Mouse (Mus musculus) embryo, embryonic 10 days (tissue): ENCODE measurements around the gene Spi1.
A peak's percentile ranks its signal among the peaks of the same experiment; 100 is the strongest.
"Not testable (repeated sequence)": the region's sequence is repeated elsewhere in the genome, so short reads cannot be mapped to it uniquely, and the experiment has no call there.

Experiments used
- DNase-seq: peaks from one replicate; pipeline ENCODE4 v3.0.0-alpha.2; 2015; ENCODE audit warnings: low spot score

Gene Spi1

DNA sequence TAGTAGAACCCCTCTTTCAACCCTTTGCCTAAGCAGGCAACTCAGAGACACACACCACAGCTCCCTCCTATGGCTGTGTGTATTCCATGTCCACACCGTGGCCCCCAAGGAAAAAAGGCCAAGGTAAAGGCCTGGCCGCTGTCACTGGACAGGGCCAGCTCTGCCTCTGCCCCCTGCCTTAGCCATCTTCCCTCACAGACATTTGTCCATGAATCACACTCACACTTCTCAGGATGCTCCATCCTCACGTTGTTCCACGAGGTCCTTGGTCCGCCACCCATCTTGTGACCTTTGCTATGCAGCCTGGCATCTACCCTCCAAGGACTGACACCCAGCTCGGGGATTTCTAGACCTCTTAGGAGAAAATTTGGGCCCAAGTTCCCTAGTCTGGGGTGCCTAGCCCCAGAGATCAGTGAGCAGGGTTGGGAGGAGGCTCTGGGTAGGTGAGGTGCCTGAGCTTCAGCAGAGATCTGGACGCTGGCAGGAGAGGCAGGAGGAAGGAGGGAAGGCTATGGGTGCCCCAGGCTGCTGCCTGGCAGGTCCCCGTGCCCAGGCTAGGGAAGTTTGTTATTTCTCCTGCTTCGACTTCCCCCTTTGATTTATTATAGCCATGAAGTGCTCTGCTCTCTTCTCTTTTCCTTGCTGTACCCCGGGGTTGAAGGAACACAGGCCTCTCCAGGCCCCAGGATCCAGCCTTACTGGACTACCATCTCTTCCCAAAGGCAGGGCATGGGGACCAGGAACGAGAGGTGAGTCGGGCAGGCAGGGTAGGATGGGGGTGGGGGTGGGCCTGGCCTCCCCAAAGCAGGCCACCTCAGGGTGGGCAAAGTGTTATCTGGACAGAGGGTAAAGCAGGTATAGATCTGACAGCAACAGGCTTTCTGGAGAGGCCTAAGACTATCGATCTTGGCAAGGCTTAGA is at the start of gene Spi1:
Gene Spi1, plus strand, starts transcription at position 616 of the 921 bp plus-strand sequence.
- no peak for DNase-seq

DNA sequence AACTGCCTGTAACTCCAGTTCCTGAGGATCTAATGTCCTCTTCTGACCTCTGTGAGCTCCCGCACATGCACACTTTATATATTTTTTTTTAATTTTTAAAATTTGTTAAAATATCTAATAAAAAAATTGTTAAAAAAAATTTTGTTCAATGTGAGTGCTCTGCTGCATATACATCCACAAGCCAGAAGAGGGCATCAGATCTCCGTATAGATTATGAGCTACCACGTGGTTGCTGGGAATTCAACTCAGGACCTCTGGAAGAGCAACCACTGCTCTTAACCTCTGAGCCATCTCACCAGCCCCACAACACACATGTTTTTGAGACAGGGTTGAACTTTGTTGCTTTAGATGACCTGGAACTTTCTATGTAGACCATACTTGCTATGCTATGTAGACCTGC is 49.2 kb upstream of the Spi1 start:
- DNase-seq, result peak; percentile 42

DNA sequence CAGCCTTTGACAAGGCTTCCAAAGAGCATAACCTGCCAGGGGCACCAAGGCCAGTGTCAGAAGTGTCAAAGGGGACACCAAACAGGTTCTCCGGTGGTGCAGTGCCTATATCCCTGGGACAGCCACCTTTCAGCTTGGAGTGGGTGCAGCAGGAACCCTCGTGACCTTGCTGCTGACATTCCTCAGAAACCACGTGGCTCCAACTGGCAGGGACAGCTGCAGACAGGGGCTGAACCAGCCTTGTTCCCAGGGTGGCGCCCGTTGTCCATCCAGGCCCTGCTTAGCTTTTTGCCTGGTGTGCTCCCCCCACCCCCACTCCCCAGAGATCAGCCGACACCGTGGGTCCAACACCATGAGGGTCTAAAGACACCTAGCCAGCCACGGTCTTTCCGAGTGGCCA is 46.8 kb upstream of the Spi1 start, which contains the start of gene Rapsn:
Gene Rapsn, plus strand, starts transcription at position 236 of the 400 bp plus-strand sequence.
- DNase-seq, result no peak

DNA sequence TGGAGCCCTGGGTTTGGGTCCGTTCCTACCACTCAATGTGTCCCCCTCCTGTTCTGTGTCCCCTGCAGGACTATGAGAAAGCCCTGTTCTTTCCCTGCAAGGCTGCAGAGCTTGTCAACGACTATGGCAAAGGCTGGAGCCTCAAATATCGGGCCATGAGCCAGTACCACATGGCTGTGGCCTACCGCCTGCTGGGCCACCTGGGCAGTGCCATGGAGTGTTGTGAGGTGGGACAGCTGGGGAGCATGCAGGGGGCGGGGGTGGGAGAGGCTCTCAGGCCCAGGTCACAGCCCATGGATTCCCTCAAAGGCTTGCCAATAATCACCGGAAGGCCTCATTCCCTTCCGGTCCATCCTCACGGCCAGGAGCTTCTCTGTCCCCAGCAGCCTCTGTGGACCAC is 40.4 kb upstream of the Spi1 start:
- no peak for DNase-seq

DNA sequence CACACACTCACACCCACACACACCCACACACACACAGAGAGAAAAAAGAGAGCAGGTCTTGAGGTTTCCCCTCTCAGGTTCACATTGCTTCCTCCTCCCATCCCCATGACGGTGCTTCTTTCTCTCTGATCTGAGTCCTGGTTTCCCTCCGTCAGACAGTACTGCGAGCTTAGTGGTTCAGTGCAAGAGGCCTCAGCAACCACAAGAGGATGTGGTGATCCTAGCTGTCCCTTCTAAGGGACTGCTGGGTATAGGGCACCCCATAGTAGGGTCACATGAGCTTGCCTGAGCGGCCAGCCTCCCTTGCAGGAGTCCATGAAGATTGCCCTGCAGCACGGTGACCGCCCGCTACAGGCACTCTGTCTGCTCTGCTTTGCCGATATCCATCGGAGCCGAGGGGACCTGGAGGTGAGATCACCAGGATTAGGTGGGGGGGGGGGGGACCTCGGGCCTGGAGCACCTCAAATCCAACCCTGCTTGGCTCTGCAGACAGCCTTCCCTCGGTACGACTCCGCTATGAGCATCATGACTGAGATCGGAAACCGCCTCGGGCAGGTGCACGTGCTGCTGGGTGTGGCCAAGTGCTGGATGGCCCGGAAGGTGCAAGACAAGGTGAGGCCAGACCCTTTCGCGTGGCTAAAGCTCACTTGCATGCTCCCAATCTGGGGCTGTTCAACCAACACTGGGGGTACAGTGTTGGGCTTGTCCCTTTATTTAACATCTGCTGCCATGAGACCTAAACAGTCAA is 39.4 kb upstream of the Spi1 start:
- DNase-seq, result no peak

DNA sequence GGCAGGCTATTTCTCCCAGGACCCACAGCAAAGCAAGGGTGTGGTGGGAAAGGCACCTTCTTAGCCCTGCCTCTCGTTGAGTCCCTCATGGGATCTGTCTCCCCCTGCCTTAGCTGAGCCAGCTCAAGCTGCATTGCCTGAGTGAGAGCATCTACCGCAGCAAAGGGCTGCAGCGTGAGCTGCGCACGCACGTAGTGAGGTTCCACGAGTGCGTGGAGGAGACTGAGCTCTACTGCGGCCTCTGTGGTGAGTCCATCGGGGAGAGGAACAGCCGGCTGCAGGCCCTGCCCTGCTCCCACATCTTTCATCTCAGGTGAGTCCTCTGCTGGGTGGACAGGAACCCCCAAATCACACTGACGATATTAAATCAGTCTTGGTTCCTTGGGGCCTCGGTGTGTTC is 37.5 kb upstream of the Spi1 start:
- no peak for DNase-seq

DNA sequence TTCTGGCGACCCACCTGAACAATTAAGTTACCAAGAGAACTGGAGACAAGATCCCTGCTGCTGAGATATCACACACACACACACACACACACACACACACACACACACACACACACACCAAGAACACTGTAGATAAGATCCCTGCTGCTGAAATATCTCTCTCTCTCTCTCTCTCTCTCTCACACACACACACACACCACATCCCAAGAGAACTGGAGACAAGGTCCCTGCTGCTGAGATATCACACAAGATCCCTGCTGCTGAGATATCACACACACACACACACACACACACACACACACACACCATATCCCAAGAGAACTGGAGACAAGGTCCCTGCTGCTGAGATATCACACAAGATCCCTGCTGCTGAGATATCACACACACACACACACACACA is 36.4 kb upstream of the Spi1 start:
- DNase-seq, result not testable (repeated sequence)

DNA sequence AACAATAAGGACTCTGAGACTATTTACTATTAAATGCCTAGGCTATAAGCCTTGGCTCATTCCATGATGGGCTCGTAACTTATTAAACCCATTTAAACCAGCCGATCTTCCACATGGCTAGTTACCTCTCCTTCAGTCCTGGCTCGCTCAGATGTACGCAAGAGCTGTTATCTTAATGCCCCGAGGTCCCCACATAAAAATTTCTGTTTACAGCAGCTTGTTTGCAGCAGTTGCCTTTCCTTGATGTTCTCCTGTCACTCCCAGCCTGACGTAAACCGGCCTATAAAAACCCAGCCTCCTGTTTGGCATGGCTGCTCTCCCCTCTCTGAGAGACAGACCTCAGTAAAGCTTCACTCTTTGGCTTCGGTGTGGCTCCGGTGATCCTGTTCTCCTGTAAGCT is 34.8 kb upstream of the Spi1 start:
- no peak for DNase-seq

DNA sequence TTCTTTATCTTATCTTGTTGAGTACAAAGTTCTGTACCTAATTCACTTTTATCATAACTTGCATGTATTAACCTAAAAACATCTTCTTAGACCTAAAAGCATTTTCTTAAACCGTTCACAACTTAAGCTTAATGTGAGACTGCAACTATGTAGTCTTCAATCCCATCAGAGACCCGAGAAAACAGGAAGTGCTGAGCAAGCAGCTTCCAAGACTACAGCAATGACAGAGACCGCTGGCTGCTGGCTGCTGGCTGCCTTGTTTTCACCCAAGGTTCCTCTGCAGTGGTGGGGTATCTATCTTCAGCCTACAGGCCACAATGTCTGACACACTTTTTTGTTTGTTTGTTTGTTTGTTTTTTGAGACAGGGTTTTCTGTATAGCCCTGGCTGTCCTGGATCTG is 30.3 kb upstream of the Spi1 start:
- DNase-seq, result no peak

DNA sequence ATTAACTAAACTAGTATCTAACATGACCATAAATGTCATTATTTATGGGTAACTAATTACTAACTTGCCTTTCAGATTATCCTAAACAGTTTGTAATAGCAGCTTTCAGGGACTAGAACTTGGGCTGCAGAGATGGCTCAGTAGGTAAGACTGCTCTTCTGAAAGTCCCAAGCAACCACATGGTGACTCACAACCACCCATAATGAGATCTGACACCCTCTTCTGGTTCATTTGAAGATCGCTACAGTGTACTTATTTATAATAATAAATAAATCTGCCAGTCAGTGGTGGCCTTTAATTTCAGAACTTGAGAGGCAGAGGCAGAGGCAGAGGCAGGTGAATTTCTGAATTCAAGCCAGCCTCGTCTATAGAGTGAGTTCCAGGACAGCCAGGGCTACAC is 29.4 kb upstream of the Spi1 start:
- no peak for DNase-seq

DNA sequence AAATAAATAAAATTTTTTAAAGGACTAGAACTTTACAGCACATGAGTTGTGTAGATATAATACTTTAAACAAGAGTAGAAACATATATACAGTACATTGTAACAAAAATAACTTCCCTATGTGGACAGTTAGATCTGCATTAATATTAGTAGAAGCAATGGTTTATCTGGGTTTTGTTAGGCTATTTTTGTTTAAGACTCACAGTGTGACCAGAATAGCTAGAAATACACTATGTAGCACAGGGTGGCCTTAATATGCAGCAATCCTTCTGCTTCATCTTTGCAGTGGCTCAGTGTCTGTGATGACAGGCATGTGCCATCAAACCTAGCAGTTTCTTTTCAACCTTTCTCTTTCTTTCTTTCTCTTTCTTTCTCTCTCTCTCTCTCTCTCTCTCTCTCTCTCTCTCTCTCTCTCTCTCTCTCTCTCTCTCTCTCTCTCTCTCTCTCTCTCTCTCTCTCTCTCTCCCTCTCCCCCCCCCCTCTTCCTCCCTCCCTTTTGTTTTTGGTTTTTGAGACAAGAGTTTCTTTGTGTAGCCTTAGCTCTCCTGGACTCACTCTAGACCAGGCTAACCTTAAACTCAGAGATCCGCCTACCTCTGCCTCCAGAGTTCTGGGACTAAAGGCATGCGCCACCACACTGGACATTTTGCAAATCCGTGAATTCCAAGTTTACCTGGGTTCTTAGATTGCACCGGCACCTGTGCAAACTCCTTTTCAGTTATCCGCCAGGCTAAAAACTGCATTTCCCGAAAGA is 28.8 kb upstream of the Spi1 start:
- no peak for DNase-seq

DNA sequence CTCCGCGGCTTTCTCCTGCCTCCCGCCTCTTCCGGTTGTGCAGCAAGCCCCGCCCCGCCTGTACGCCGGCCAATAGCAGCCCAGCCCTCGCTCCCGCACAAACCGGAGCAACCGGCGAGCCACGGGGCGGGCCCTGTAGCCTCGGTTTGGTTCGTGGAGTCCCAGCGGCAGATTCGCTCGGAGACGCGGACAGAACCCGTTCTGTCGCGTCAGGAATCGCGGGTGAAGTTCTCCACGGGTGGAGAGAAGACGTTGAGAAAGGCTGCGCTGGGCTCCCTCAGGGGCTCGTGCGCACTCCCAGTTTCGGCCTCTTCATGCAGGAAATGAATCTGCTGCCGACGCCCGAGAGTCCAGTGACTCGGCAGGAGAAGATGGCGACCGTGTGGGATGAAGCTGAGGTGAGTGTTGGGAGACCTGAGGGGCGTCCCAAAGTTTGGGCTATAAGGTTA is 28.2 kb upstream of the Spi1 start, which contains the start of gene Psmc3:
Gene Psmc3, plus strand, starts transcription at position 76 of the 449 bp plus-strand sequence.
- DNase-seq, result peak; percentile 96

DNA sequence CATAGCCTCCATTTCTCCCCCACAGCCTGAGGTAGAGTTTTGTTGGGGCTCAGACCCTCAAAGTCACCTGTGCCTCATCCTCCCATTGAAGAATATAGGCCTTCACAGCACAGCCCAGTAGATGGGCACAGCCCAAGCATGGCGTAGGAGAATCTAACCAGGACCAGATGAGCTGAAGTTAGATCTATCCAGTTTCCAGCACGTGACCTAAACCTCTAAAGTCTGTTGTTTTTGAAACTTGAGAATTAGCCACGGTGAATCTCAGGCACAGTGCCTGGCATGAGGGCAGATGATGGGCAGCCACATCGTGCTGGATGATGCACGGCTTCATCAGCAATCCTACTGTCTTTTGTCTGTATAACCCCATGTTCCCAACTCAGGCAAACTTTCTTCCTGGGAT is 23.8 kb upstream of the Spi1 start:
- no peak for DNase-seq

DNA sequence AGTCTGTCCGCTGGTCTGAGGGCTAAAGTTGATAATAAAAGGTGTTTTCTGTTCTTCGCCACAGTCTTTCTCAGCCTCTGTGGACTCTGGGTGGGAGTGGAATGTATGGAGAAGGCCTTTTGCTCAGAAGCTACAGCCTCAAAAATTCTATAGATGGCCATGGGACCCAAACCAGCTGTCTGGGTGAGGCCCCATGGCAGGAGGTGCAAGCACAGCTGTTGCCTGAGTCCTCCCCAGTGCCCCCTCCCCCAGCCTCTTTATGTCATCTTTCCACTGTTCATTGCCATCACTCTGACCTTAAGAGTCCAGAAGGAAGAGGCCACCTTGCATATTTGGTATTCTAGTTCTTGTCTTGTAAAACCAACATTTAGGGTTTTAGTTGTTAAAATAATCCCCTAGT is 22.8 kb upstream of the Spi1 start:
- no peak for DNase-seq

DNA sequence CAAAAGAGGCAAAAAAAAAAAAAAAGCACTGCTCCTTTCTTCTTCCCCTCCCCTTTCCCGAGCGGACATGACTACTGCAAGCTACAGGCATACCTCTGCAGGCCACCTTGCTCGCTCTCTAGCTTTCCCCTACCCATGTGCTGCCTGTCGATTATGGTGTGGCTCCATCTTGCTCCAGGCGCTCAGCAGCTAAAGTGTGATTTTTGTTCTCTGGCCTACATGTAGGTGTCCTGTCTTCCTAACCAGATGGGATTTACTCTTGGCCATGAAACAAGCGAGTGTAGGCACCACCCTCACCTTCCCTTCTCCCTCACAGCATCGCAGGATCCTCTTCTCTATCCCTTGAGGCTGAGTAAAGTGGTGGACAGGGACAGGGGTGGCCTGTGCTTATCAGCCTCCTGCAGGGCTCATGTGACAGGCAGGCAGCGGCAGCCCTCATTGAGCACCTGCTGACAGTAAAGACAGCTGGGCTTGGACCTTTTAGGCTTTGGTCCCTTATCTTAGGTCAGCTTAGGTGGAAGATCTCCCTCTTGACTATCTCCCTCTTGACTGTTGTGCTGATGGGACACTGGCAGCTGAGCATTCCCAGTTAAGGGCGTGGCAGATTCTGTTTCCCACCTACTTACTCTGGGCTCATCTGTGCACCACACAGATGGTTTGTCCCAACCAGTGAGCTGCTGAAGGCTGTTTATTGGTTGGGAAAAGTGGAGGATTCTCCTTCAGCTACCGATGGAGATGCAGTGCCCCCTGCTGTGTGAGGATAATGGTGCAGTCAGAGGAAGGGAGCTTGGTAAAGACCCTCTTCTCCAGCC is 21.4 kb upstream of the Spi1 start:
- DNase-seq, result peak; percentile 75

DNA sequence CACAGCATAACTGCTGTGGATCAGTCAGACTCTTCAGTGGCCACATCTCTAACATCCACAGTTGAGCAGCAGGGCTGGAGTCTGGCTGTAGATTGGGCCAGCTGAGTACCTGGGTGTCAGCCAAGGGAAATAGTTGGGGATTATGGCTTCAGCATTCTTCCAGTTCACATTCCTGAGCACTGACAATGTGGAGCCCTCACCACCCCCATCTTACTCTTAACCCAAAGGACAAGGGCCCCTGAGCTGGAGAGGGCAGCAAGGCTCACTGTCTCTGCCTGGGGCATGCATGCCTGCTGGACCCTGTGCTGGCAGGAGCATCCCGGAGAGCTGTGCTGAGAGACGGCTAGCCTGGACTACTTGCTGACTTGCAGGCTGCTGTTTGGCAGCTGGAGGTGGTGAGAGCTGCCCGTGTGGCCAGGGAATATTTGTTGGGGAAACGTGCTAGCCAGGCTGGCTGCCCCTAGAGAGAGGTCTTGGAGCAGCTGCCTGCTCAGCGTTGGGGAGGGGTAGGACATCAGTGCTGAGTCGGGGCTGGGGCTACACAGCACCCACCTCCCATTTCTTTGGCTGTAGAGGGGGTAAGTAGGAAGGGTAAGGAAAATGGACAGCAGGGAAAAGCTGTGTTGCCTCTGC is 20.2 kb upstream of the Spi1 start:
- DNase-seq, result no peak

DNA sequence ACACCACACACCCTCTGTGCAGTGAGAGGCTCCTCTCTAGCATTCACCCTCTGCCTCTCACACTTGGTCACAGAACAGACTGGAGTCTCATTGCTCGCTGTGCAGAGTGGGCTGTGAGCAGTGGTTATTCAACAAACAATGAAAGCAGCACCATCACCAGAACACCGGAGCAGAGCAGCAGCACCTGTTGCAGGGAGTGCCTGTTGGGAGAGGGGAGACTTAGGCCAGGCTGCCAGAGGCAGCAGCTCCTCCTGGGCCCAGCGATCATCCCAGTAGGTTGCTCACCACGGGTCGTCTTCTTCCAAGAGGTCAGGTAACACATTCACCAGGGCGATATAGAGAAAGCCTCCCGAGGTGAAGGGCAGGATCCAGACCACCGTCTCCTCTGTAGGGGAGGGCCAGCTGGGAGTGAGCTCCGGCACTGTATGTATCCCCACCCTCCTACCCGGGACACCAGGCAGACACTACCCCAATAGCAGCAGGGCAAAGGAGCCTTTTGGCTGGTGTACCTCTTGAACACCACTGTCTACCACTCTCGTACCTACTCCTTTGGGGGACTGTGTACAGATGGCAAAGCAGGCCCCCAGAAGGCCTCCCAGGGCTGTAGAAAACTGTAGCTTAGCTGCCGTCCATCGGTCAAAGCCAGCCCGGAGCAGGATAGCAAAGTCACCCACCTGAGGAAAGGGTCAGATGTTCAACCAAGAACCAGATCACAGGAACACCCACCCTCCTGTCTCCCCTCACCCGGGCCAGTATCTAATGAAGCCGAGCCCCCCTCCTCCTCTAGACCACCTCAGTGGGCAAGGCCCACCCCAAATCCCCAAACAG is 19.2 kb upstream of the Spi1 start:
- no peak for DNase-seq

DNA sequence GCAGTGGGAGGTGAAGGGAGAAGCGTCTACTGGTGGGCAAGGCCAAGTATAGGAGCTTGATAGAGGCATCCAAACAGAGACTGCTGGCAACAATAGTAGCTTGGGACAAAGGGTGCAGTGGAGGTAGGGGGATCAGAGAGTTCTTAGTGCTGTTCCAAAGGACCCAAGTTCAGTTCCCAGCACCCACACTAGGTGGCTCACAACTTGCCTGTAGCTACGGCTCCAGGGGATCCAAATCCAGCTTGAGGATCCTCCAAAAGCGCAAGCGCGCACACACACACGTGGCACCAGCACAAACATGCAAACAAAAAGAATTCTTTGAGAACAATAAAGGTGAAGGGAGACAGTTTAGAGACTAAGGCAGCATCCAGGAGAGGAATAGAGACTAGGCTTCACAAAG is 18.0 kb upstream of the Spi1 start:
- DNase-seq, result no peak

DNA sequence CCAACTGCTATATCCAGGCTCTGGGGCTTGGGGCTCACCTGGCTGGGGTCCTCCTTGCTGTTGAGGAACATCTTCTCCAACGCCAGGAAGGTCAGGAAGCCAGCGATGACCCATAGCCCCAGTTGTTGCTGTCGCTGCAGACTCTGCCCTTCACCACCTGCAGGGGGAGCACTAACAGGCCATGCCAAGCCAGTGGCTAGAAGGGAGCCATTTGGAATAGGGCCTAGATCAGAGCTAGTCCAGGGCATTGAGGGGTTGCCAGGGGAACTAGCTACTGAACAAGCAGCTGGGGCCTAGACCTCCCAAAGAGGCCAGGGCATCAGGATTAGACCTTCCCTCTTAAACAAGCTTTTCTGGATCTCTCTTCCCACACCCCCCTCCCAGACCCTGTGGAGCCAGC is 16.6 kb upstream of the Spi1 start:
- DNase-seq, result peak; percentile 70

DNA sequence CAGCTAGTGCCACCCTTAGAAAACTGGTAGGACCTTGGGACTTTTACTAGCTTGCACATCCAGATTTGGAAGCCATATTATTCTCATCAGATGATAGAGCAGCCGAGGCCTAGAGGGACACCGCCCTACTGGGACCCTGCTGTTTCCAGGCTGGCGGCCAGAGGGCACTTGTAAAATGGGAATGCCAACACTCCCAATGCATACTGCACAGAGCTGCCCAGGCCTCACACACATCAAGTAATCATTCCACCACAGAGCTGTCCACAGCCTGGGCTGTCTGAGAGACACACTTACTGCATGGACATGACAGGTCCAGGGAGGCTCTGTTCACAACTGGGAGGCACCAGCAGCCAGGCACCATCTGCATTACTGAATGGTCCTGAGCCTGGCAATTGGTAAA is 15.7 kb upstream of the Spi1 start:
- no peak for DNase-seq
